Mouse (Mus musculus) kidney, embryonic 14.5 days (tissue): ENCODE measurements around the gene Olfr1030. TPM values are rescaled to one million over a fixed set of nuclear protein-coding genes. Genes with fewer than 3 reads are reported as not detected.
"Not testable (repeated sequence)": the region's sequence is repeated elsewhere in the genome, so short reads cannot be mapped to it uniquely, and the experiment has no call there.

Experiments
- ATAC-seq: fragments of 200-750 bp; cut with Nextera tagmentation; 2 replicates; pipeline ENCODE4 v1.8.0; 2017; ENCODE audit warnings: moderate number of reproducible peaks, mild to moderate bottlenecking, moderate TSS enrichment, moderate library complexity; ENCODE audit not compliant: low FRiP score, low TSS enrichment
- H3K27ac ChIP-seq: fragments of 300-500 bp; sonication (generic); 2 replicates; pipeline ENCODE4 v1.5.1; 2014; ENCODE audit warnings: low read depth, mild to moderate bottlenecking, low read length, moderate library complexity, mixed read lengths
- H3K27me3 ChIP-seq: fragments of 300-500 bp; sonication (generic); 2 replicates; pipeline ENCODE4 v1.6.1; 2014; ENCODE audit warnings: mild to moderate bottlenecking, low read length; ENCODE audit not compliant: control insufficient read depth, insufficient read depth
- H3K36me3 ChIP-seq: fragments of 300-500 bp; sonication (generic); 2 replicates; pipeline ENCODE4 v1.6.1; 2014; ENCODE audit warnings: low read length, mixed read lengths; ENCODE audit not compliant: control insufficient read depth, insufficient read depth
- H3K4me1 ChIP-seq: fragments of 300-500 bp; sonication (generic); 2 replicates; pipeline ENCODE4 v1.6.1; 2014; ENCODE audit warnings: low read length, mixed read lengths; ENCODE audit not compliant: control insufficient read depth, insufficient read depth
- H3K4me2 ChIP-seq: fragments of 300-500 bp; sonication (generic); replicated peaks from 2 replicates; pipeline ENCODE4 v1.6.1; 2014; ENCODE audit warnings: low read depth, mild to moderate bottlenecking, low read length
- H3K4me3 ChIP-seq: fragments of 300-500 bp; sonication (generic); 2 replicates; pipeline ENCODE4 v1.5.1; 2014; ENCODE audit warnings: mild to moderate bottlenecking, low read length
- H3K9ac ChIP-seq: fragments of 300-500 bp; sonication (generic); 2 replicates; pipeline ENCODE4 v1.6.1; 2014; ENCODE audit warnings: low read depth, mild to moderate bottlenecking, low read length, moderate library complexity
- H3K9me3 ChIP-seq: fragments of 300-500 bp; sonication (generic); 2 replicates; pipeline ENCODE4 v1.6.1; 2016; ENCODE audit warnings: low read length; ENCODE audit not compliant: control insufficient read depth
- WGBS: fragments of 180-500 bp; shearing (Covaris S2); extraction: QIAGEN DNeasy Blood & Tissue Kit; methylation state at CpG from one replicate; pipeline ENCODE4 v1.1.7; 2014; 5-methylcytosine and 5-hydroxymethylcytosine counted together
- polyA plus RNA-seq: library from polyadenylated mRNA; unstranded; fragments of >200 nt; fragmentation: Nextera tagmentation; extraction: Ambion mirVana; gene quantifications from 2 replicates; pipeline ENCODE4 v1.2.1, GENCODE M21; 2014

Olfr1030 gene
- polyA plus RNA-seq = not detected in 2 replicates

GRCm38 (mm10) chr2:85978976-85979375 lies at the start of gene Olfr1030:
TSS of gene Olfr1030 (plus strand) at chr2:85979276.
- Histone ChIP-seq H3K4me3 (no peak within 1 kb of the TSS), H3K27me3 (no peaks in the 10 kb centered on the region), H3K9ac (no peak within 1 kb of the TSS), H3K36me3 (no peaks in the 10 kb centered on the region), H3K4me2 (no peak within 1 kb of the TSS), H3K4me1 (no peaks in the 10 kb centered on the region), H3K9me3 (no peaks in the 10 kb centered on the region), H3K27ac (no peak within 1 kb of the TSS)
- WGBS = 78% methylated on average over 1 of the region's 1 CpGs
- ATAC-seq = no peak

- H3K4me3 ChIP-seq = no peak within 1 kb of the TSS
- no peaks in the 10 kb centered on the region for H3K36me3 ChIP-seq
- no peak for ATAC-seq
- no peak within 1 kb of the TSS for H3K4me2 ChIP-seq
- H3K27me3 ChIP-seq = no peaks in the 10 kb centered on the region
- H3K4me1 ChIP-seq = no peaks in the 10 kb centered on the region
- H3K27ac ChIP-seq = no peak within 1 kb of the TSS
- H3K9ac ChIP-seq = no peak within 1 kb of the TSS
- no peaks in the 10 kb centered on the region for H3K9me3 ChIP-seq
- WGBS = 81% methylated on average over 1 of the region's 1 CpGs
These were observed 28.9 kb upstream of the Olfr1030 start, which contains the start of gene Olfr1028 for GRCm38 (mm10) chr2:85950137-85950536. TSS of gene Olfr1028 (plus strand) at chr2:85950437.

- Histone ChIP-seq H3K36me3 (no peaks in the 10 kb centered on the region), H3K9ac (no peak within 1 kb of the TSS), H3K27ac (no peak within 1 kb of the TSS), H3K27me3 (no peaks in the 10 kb centered on the region), H3K4me2 (no peak within 1 kb of the TSS), H3K9me3 (no peaks in the 10 kb centered on the region), H3K4me1 (no peaks in the 10 kb centered on the region), H3K4me3 (no peak within 1 kb of the TSS)
- WGBS = 91% methylated on average over 2 of the region's 2 CpGs
- no peak for ATAC-seq
These were observed 5.5 kb upstream of the Olfr1030 start, which contains the start of gene Olfr1029 for GRCm38 (mm10) chr2:85973595-85973994. TSS of gene Olfr1029 (plus strand) at chr2:85973895.

- 65% methylated on average over 3 of the region's 3 CpGs for WGBS
- no peaks in the 10 kb centered on the region for H3K4me1 ChIP-seq
- no peak within 1 kb of the TSS for H3K4me3 ChIP-seq
- H3K36me3 ChIP-seq = no peaks in the 10 kb centered on the region
- no peak for ATAC-seq
- no peak within 1 kb of the TSS for H3K27ac ChIP-seq
- H3K4me2 ChIP-seq = no peak within 1 kb of the TSS
- no peak within 1 kb of the TSS for H3K9ac ChIP-seq
- H3K27me3 ChIP-seq = no peaks in the 10 kb centered on the region
- H3K9me3 ChIP-seq = no peaks in the 10 kb centered on the region
These were observed 10.9 kb downstream of the Olfr1030 start, which contains the start of gene Olfr1031 for GRCm38 (mm10) chr2:85990004-85990403. TSS of gene Olfr1031 (plus strand) at chr2:85990304.

GRCm38 (mm10) chr2:86005240-86005639 lies 26.2 kb downstream of the Olfr1030 start, which contains the start of gene Olfr1032:
TSS of gene Olfr1032 (plus strand) at chr2:86005540.
- WGBS = 87% methylated on average over 7 of the region's 7 CpGs
- ATAC-seq = no peak
- Histone ChIP-seq H3K4me1 (no peaks in the 10 kb centered on the region), H3K9ac (no peak within 1 kb of the TSS), H3K9me3 (no peaks in the 10 kb centered on the region), H3K4me2 (no peak within 1 kb of the TSS), H3K27ac (no peak within 1 kb of the TSS), H3K36me3 (no peaks in the 10 kb centered on the region), H3K27me3 (no peaks in the 10 kb centered on the region), H3K4me3 (no peak within 1 kb of the TSS)

GRCm38 (mm10) chr2:86020406-86020805 lies 41.3 kb downstream of the Olfr1030 start, which contains the start of gene Olfr1033:
TSS of gene Olfr1033 (plus strand) at chr2:86020633.
- 2% methylated on average over 10 of the region's 11 CpGs for WGBS
- H3K9ac ChIP-seq, H3K27me3 ChIP-seq, ATAC-seq, H3K36me3 ChIP-seq, H3K4me1 ChIP-seq, H3K9me3 ChIP-seq: not testable (repeated sequence)
- H3K4me2 ChIP-seq = peak within 1 kb of the TSS; percentile 34
- peak within 1 kb of the TSS; percentile 24; the same call in 1 of the 2 replicates for H3K4me3 ChIP-seq
- peak within 1 kb of the TSS; percentile 37; the same call in 1 of the 2 replicates for H3K27ac ChIP-seq

- ATAC-seq, H3K36me3 ChIP-seq, H3K4me3 ChIP-seq, H3K27ac ChIP-seq, H3K4me1 ChIP-seq, H3K9me3 ChIP-seq, H3K9ac ChIP-seq, H3K27me3 ChIP-seq, H3K4me2 ChIP-seq: not testable (repeated sequence)
- 39% methylated on average over 3 of the region's 9 CpGs for WGBS
These were observed 42.4 kb downstream of the Olfr1030 start for GRCm38 (mm10) chr2:86021518-86021917.

Other genes with a start within 250 kb of the Olfr1030 start
- not detected in 2 replicates for gene Olfr1012, start 216.5 kb upstream of the Olfr1030 start, polyA plus RNA-seq
- not detected in 2 replicates for gene Olfr1013, start 212.2 kb upstream of the Olfr1030 start, polyA plus RNA-seq
- gene Olfr1014, start 206.6 kb upstream of the Olfr1030 start, polyA plus RNA-seq = not detected in 2 replicates
- gene Olfr1015, start 197.3 kb upstream of the Olfr1030 start, polyA plus RNA-seq = not detected in 2 replicates
- gene Olfr1016, start 176.7 kb upstream of the Olfr1030 start, polyA plus RNA-seq = not detected in 2 replicates
- not detected in 2 replicates for gene Olfr1018, start 160.8 kb upstream of the Olfr1030 start, polyA plus RNA-seq
- not detected in 2 replicates for gene Olfr1019, start 133.8 kb upstream of the Olfr1030 start, polyA plus RNA-seq
- not detected in 2 replicates for gene Olfr1020, start 132.2 kb upstream of the Olfr1030 start, polyA plus RNA-seq
- not detected in 2 replicates for gene Olfr1022, start 110.7 kb upstream of the Olfr1030 start, polyA plus RNA-seq
- gene Olfr1023, start 93.6 kb upstream of the Olfr1030 start, polyA plus RNA-seq = not detected in 2 replicates
- gene Olfr1024, start 74.2 kb upstream of the Olfr1030 start, polyA plus RNA-seq = not detected in 2 replicates
- not detected in 2 replicates for gene Olfr1025-ps1, start 64.1 kb upstream of the Olfr1030 start, polyA plus RNA-seq
- gene Olfr1026, start 57.7 kb upstream of the Olfr1030 start, polyA plus RNA-seq = not detected in 2 replicates
- gene Olfr1028, start 28.8 kb upstream of the Olfr1030 start, polyA plus RNA-seq = not detected in 2 replicates
- gene Olfr1029, start 5.4 kb upstream of the Olfr1030 start, polyA plus RNA-seq = not detected in 2 replicates
- gene Olfr1031, start 11.0 kb downstream of the Olfr1030 start, polyA plus RNA-seq = not detected in 2 replicates
- gene Olfr1032, start 26.3 kb downstream of the Olfr1030 start, polyA plus RNA-seq = not detected in 2 replicates
- 1.3 and 3.2 TPM in 2 replicates for gene Olfr1033, start 41.4 kb downstream of the Olfr1030 start, polyA plus RNA-seq
- 0.17 TPM in 1 of 2 replicates, not detected in the other for gene Olfr1034, start 66.6 kb downstream of the Olfr1030 start, polyA plus RNA-seq
- not detected in 2 replicates for gene Olfr1036, start 94.7 kb downstream of the Olfr1030 start, polyA plus RNA-seq
- not detected in 2 replicates for gene Olfr1037, start 108.1 kb downstream of the Olfr1030 start, polyA plus RNA-seq
- gene Olfr1039, start 156.7 kb downstream of the Olfr1030 start, polyA plus RNA-seq = not detected in 2 replicates
- gene Olfr1040, start 167.5 kb downstream of the Olfr1030 start, polyA plus RNA-seq = not detected in 2 replicates
- not detected in 2 replicates for gene Olfr1042, start 182.6 kb downstream of the Olfr1030 start, polyA plus RNA-seq
- gene Olfr1043, start 188.2 kb downstream of the Olfr1030 start, polyA plus RNA-seq = not detected in 2 replicates
- gene Olfr1044, start 198.5 kb downstream of the Olfr1030 start, polyA plus RNA-seq = not detected in 2 replicates
- gene Olfr52, start 206.4 kb downstream of the Olfr1030 start, polyA plus RNA-seq = not detected in 2 replicates
- gene Olfr1045, start 223.7 kb downstream of the Olfr1030 start, polyA plus RNA-seq = not detected in 2 replicates
- gene Olfr1046, start 240.0 kb downstream of the Olfr1030 start, polyA plus RNA-seq = not detected in 2 replicates